Mouse (Mus musculus) heart, adult 2 months (tissue): Measurements from ENCODE around the gene Rps10. TPM values are rescaled to one million over a fixed set of nuclear protein-coding genes. Genes with fewer than 3 reads are reported as not detected.
A peak's percentile ranks its signal among the peaks of the same experiment; 100 is the strongest.

Experiments
- DNase-seq, 2 experiments: peaks; one replicate each; pipeline ENCODE4 v3.0.0; 2021
- H3K27ac ChIP-seq: fragments of 200-600 bp; 2 replicates; pipeline ENCODE4 v1.8.1; 2022
- H3K27me3 ChIP-seq: fragments of 200-500 bp; 2 replicates; pipeline ENCODE4 v1.6.1; 2012; ENCODE audit warnings: mild to moderate bottlenecking, low read length, inconsistent platforms, mixed read lengths; ENCODE audit not compliant: control insufficient read depth, insufficient read depth
- H3K36me3 ChIP-seq: fragments of 200-500 bp; 2 replicates; pipeline ENCODE4 v1.6.1; 2012; ENCODE audit warnings: low read length, inconsistent platforms; ENCODE audit not compliant: control insufficient read depth, insufficient read depth
- H3K4me1 ChIP-seq: fragments of 200-500 bp; 2 replicates; pipeline ENCODE4 v1.6.1; 2011; ENCODE audit warnings: low read length; ENCODE audit not compliant: control insufficient read depth, insufficient read depth
- H3K4me3 ChIP-seq: fragments of 200-600 bp; 2 replicates; pipeline ENCODE4 v1.8.1; 2022
- H3K79me2 ChIP-seq: fragments of 200-500 bp; replicated peaks from 2 replicates; pipeline ENCODE4 v1.6.1; 2012; ENCODE audit warnings: mild to moderate bottlenecking, inconsistent platforms, low read length, moderate library complexity, mixed read lengths; ENCODE audit not compliant: control insufficient read depth, insufficient read depth
- H3K9ac ChIP-seq: fragments of 200-500 bp; 2 replicates; pipeline ENCODE4 v1.6.1; 2012; ENCODE audit warnings: low read depth, mild to moderate bottlenecking, control low read depth, inconsistent platforms, low read length, mixed read lengths
- CTCF ChIP-seq: fragments of 200-600 bp; IDR thresholded peaks from 2 replicates; pipeline ENCODE4 v1.8.1; 2022; ENCODE audit warnings: antibody characterized with exemption, mild to moderate bottlenecking, moderate library complexity
- EP300 ChIP-seq: fragments of 200-500 bp; IDR thresholded peaks from 2 replicates; pipeline ENCODE4 v1.6.1; 2011; ENCODE audit warnings: low read depth, low read length, control low read depth; ENCODE audit not compliant: insufficient read depth
- POLR2A ChIP-seq: fragments of 200-500 bp; IDR thresholded peaks from 2 replicates; pipeline ENCODE4 v1.6.1; 2011; ENCODE audit warnings: mild to moderate bottlenecking, low read depth, low read length, control low read depth; ENCODE audit not compliant: insufficient read depth
- WGBS: fragments of 180-500 bp; shearing (Covaris S2); methylation state at CpG from one replicate; pipeline ENCODE4 v1.1.7; 2018; 5-methylcytosine and 5-hydroxymethylcytosine counted together
- intact Hi-C: fragments of 180-260 bp; cut with DNase I; formaldehyde crosslinking; loops from one replicate; pipeline ENCODE4 v1.15.1; 2025
- polyA plus RNA-seq: library from polyadenylated mRNA; depleted of rRNA; stranded (reverse); fragments of >200 nt; gene quantifications from 2 replicates; pipeline ENCODE4 v1.2.3, GENCODE M21; 2012
- total RNA-seq, 2 experiments: library from RNA; stranded (reverse); gene quantifications; 2 replicates each; pipeline ENCODE4 v1.2.3; 2021

Rps10 gene
- total and polyA plus RNA-seq, 3 experiments: 482 to 604 (median 529) TPM

DNA sequence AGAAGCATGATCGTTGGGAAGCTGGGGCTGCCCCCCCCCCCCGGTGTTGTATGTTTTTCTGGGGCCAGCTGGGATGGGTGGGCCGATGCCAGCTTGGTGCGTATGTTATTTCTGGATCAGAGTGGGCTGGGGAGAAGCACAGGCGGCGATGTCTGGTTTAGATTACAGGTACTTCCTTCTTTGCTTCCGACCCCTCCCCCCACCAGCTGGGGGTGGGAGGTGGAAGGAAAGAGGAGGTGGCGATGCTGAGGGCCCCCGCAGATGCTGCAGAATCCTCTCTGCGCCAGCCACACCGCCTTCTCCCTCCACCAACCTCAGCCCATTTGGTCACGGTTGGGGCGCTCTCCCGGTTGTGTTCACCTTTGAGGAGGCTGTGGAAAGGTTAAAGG, 19.5 kb upstream of the Rps10 start:
- Histone ChIP-seq H3K27me3 (peaks cover 11% of the 10 kb centered on the region), H3K4me3 (no peak overlapping the region), H3K36me3 (no peaks in the 10 kb centered on the region), H3K9ac (no peak overlapping the region), H3K79me2 (no peaks in the 10 kb centered on the region), H3K4me1 (no peaks in the 10 kb centered on the region), H3K27ac (no peak overlapping the region)
- intact Hi-C loops: loop anchor here (10.0 kb wide), 1 partner anchor 229 kb away; no protein-coding TSS in a partner anchor
- DNase-seq: no peak
- TF ChIP-seq EP300: no peak
- 8% methylated on average over 14 of the region's 14 CpGs for WGBS

DNA sequence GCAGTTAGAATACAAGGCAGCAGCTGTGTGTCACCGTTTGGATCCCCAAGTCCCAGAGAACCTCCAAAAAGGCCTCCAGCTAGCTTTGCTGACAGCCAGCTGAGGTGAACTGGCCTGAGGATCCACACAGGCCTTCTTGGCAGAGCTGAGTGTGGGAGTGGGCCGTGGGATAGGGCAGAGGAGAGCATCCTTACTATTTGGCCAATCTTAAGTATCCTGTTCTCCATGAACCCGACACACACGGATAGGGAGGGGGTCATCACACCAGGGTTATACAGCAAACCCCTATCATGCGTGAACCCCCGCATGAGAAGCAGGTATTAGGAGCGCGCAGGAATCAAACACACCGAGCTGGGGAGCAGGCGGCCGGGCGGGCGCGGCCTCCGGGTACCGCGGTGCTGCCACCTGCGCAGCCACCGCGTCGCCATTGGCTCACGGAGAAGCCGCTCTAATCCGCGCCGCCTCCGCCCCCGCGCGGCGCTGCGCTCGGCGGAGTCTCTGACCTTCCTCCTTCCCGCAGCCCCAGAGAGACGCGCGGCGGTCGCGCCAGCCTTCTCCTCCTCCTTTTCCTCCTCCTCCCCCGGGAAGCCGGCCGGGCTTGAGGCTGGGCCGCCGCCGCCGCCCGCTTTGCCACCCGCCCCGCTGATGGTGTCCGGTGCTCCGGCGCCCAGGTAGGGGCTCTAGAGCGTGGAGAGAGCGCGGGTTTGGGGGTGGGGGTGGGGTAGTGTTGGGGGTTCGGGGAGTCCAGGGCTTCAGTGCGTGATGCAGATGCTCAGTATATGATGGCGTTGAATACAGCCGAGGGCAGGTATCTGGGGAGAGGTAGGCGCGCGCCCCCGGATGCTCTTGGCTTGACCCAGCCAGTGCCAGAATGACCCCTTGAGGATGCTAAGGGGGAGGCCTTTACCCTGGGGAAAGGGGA, 18.9 kb upstream of the Rps10 start, which contains the start of gene Pacsin1:
Gene Pacsin1, plus strand, starts transcription at position 421 of the 922 bp plus-strand sequence.
- DNase-seq: peak; percentile 36 to 42
- Histone ChIP-seq H3K36me3 (no peaks in the 10 kb centered on the region), H3K4me3 (0 out of 2 replicates have a peak within 1 kb of the TSS, but pooled peaks have one; percentile 0), H3K79me2 (no peaks in the 10 kb centered on the region), H3K27ac (no peak within 1 kb of the TSS), H3K9ac (0 out of 2 replicates have a peak within 1 kb of the TSS, but pooled peaks have one; percentile 23), H3K4me1 (no peaks in the 10 kb centered on the region), H3K27me3 (peaks cover 11% of the 10 kb centered on the region)
- intact Hi-C loops: loop anchor here (10.0 kb wide), 1 partner anchor 229 kb away; no protein-coding TSS in a partner anchor
- WGBS: 5% methylated on average over 65 of the region's 65 CpGs
- TF ChIP-seq EP300 (no peak), POLR2A (no peak), CTCF (no peak)

GRCm38 (mm10) chr17:27653253-27653959, 16.9 kb upstream of the Rps10 start:
- WGBS: 71% methylated on average over 10 of the region's 10 CpGs
- H3K27me3 ChIP-seq: peaks cover 11% of the 10 kb centered on the region

GRCm38 (mm10) chr17:27652046-27652790, 15.7 kb upstream of the Rps10 start:
- Histone ChIP-seq H3K4me3 (no peak overlapping the region), H3K79me2 (no peaks in the 10 kb centered on the region), H3K9ac (no peak overlapping the region), H3K27me3 (peaks cover 11% of the 10 kb centered on the region), H3K36me3 (no peaks in the 10 kb centered on the region), H3K4me1 (peaks cover 1% of the 10 kb centered on the region; the same call in 1 of the 2 replicates), H3K27ac (no peak overlapping the region)
- DNase-seq: no peak
- TF ChIP-seq EP300: no peak
- TF ChIP-seq POLR2A: no peak
- no peak for TF ChIP-seq CTCF
- 65% methylated on average over 23 of the region's 23 CpGs for WGBS
- intact Hi-C loops: loop anchor here (5.0 to 10.0 kb wide), 2 partner anchors 233 to 330 kb away; no protein-coding TSS in a partner anchor

More at GRCm38 (mm10) chr17:27653253-27653959, 16.9 kb upstream of the Rps10 start:
- Histone ChIP-seq H3K4me1 (peaks cover 1% of the 10 kb centered on the region; the same call in 1 of the 2 replicates), H3K9ac (no peak overlapping the region), H3K27ac (no peak overlapping the region), H3K4me3 (no peak overlapping the region), H3K36me3 (no peaks in the 10 kb centered on the region), H3K79me2 (no peaks in the 10 kb centered on the region)
- no peak for DNase-seq
- TF ChIP-seq CTCF (no peak), EP300 (no peak), POLR2A (no peak)
- intact Hi-C loops: loop anchor here (5.0 to 10.0 kb wide), 2 partner anchors 231 to 329 kb away; no protein-coding TSS in a partner anchor

DNA sequence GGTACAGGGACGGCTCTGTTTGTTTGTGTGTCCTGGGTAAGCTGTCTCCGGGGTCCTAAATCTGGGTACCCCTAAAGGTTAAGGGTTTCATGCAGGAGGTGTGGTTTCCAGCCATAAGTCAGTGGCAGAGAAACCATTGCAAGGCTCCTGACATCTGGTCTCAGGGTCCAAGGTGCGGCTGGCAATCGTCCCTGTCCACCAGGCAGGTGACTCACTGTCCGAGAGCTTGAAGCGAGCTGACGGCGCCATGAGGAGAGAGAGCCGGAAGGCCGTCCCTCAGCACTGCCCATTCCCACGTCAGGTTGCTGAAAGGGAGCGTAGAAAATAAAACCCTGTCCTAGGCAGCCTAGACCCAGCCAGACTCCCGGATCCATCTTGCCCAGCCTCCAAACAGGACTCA, 14.1 kb upstream of the Rps10 start:
- TF ChIP-seq POLR2A: no peak
- TF ChIP-seq CTCF: no peak
- no peak for TF ChIP-seq EP300
- peaks cover 8% of the 10 kb centered on the region for H3K27me3 ChIP-seq
- H3K27ac ChIP-seq: no peak overlapping the region
- peaks cover 1% of the 10 kb centered on the region; the same call in 1 of the 2 replicates for H3K4me1 ChIP-seq
- no peaks in the 10 kb centered on the region for H3K79me2 ChIP-seq
- WGBS: 73% methylated on average over 13 of the region's 13 CpGs
- no peak overlapping the region for H3K9ac ChIP-seq
- no peak for DNase-seq
- H3K4me3 ChIP-seq: no peak overlapping the region
- no peaks in the 10 kb centered on the region for H3K36me3 ChIP-seq
- intact Hi-C loops: loop anchor here (1.0 to 10.0 kb wide), 3 partner anchors 111 to 332 kb away; no protein-coding TSS in a partner anchor
